Mouse (Mus musculus): ENCODE measurements around the gene Dhodh. TPM values are rescaled to one million over a fixed set of nuclear protein-coding genes. Genes with fewer than 3 reads are reported as not detected.

Gene Dhodh
- total RNA-seq (2023): 10 to 100 TPM; 27.1 to 32.7 TPM

GRCm38 (mm10) chr8:109608271-109609152, at the start of gene Dhodh:
Gene Dhodh (minus strand): TSS chr8:109608673.

GRCm38 (mm10) chr8:109614243-109615210, 6.1 kb upstream of the Dhodh start, which contains the start of gene Pkd1l3:
Gene Pkd1l3 (plus strand): TSS chr8:109614517.

GRCm38 (mm10) chr8:109578900-109579301, 29.6 kb downstream of the Dhodh start, which contains the start of gene Hp:
Gene Hp (minus strand): TSS chr8:109579172.

DNA sequence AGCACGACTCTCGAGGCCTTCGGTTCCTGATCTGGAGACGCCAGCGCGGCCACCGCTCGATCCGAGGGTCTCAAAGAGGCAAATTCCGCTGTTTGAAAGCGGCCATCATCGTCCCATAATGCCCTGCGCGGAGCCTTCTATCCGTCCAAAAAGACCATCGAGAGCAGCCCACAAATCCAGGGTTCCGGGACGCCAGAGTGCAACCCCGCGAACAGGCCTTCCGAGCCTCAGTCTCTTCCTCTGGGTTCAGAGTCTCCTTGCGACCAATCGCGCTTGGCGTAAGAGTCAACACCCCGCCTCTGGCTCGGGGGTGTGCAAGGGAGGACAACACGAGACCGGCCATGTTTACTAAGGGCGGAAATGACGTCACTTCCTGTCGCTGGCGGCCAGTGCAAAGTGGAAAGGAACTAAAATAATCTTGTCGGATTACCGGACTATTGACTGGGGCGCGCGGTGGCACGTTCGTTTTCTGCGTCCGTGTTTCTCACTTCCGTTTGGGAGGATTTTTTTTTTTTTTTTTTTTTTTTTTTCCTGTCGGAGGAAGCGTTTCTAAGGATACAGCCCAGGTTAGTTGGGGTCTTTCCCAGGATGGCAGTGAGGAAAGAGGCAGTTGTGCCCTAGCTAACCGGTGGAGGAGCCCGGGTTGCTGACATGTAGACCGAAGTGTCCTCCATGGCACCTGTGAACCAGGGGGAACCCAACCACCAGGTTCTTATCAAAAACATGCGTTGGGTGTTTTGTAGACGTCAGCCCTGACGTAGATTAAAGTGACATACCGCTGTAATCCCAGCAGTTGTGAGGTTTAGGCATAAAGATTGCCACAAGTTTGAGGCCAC, 42.8 kb downstream of the Dhodh start, which contains the start of the genes Dhx38 and Txnl4b:
Gene Dhx38 (minus strand): TSS at position 364 of the 836 bp plus-strand sequence.
Gene Txnl4b (plus strand): TSS at position 395 of the 836 bp plus-strand sequence.

Other genes starting within 250 kb of the Dhodh start
- gene Pmfbp1, start 114.6 kb downstream of the Dhodh start, total RNA-seq (2023): not detected
- gene Dhx38, start 42.8 kb downstream of the Dhodh start, total RNA-seq (2023): 10 to 100 TPM; 70.4 to 77.3 TPM
- gene Txnl4b, start 42.8 kb downstream of the Dhodh start, total RNA-seq (2023): 1 to 10 TPM; 6.0 to 7.5 TPM
- gene Hp, start 29.5 kb downstream of the Dhodh start, total RNA-seq (2023): under 1 TPM in 1 of 2 experiments, not detected in 1; 0.81 TPM
- 1 to 10 TPM in 1 of 2 experiments, under 1 TPM in 1; 0.96 to 1.3 TPM for gene Pkd1l3, start 5.8 kb upstream of the Dhodh start, total RNA-seq (2023)
- 100 to 1,000 TPM; 117 to 121 TPM for gene Ist1, start 84.6 kb upstream of the Dhodh start, total RNA-seq (2023)
- gene Zfp821, start 96.9 kb upstream of the Dhodh start, total RNA-seq (2023): 10 to 100 TPM; 27.5 to 27.9 TPM
- gene Atxn1l, start 129.1 kb upstream of the Dhodh start, total RNA-seq (2023): 10 to 100 TPM; 35.0 to 43.2 TPM
- gene Ap1g1, start 169.9 kb upstream of the Dhodh start, total RNA-seq (2023): 100 to 1,000 TPM in 1 of 2 experiments, 10 to 100 TPM in 1; 99.0 to 101 TPM

All from B cell, adult 67 days (primary cell).